Mouse (Mus musculus): ENCODE results near the gene Rasl10a. TPM values are rescaled to one million over a fixed set of nuclear protein-coding genes. Genes with fewer than 3 reads are reported as not detected.

The Rasl10a gene
- polyA plus RNA-seq, 1 experiment from 2014 or later, result 4.6 TPM

GRCm38 (mm10) chr11:5025108-5025507 lies 32.8 kb upstream of the Rasl10a start:
- ATAC-seq (ENCODE audit: low FRiP score, low TSS enrichment), result no peak
- no peak overlapping the region for H3K4me2 ChIP-seq (replicated peaks; ENCODE audit: low read depth, low read length)

GRCm38 (mm10) chr11:5028228-5028627 lies 29.7 kb upstream of the Rasl10a start:
- Histone ChIP-seq H3K36me3 (ENCODE audit: control insufficient read depth, insufficient read depth, low read length) (peaks cover 80% of the 10 kb centered on the region), H3K9me3 (ENCODE audit: control insufficient read depth, low read length) (no peaks in the 10 kb centered on the region), H3K4me2 (replicated peaks; ENCODE audit: low read depth, low read length) (no peak overlapping the region), H3K4me1 (ENCODE audit: control insufficient read depth, insufficient read depth, low read length) (no peaks in the 10 kb centered on the region), H3K27me3 (ENCODE audit: control insufficient read depth, insufficient read depth, low read length) (no peaks in the 10 kb centered on the region), H3K4me3 (ENCODE audit: low read length) (no peak overlapping the region), H3K9ac (ENCODE audit: low read depth, low read length) (no peak overlapping the region), H3K27ac (ENCODE audit: low read depth, low read length) (no peak overlapping the region)
- no peak for ATAC-seq (ENCODE audit: low FRiP score, low TSS enrichment)
- WGBS, result 84% methylated on average over 7 of the region's 7 CpGs

More at GRCm38 (mm10) chr11:5025108-5025507, 32.8 kb upstream of the Rasl10a start:
- H3K4me1 ChIP-seq (ENCODE audit: control insufficient read depth, insufficient read depth, low read length), result no peaks in the 10 kb centered on the region
- H3K4me3 ChIP-seq (ENCODE audit: low read length), result no peak overlapping the region
- WGBS, result 100% methylated on average over 1 of the region's 1 CpGs
- H3K9ac ChIP-seq (ENCODE audit: low read depth, low read length), result no peak overlapping the region
- no peak overlapping the region for H3K27ac ChIP-seq (ENCODE audit: low read depth, low read length)
- peaks cover 66% of the 10 kb centered on the region for H3K36me3 ChIP-seq (ENCODE audit: control insufficient read depth, insufficient read depth, low read length)
- H3K27me3 ChIP-seq (ENCODE audit: control insufficient read depth, insufficient read depth, low read length), result no peaks in the 10 kb centered on the region
- no peaks in the 10 kb centered on the region for H3K9me3 ChIP-seq (ENCODE audit: control insufficient read depth, low read length)

GRCm38 (mm10) chr11:5032706-5033105 lies 25.2 kb upstream of the Rasl10a start:
- ATAC-seq (ENCODE audit: low FRiP score, low TSS enrichment), result no peak
- H3K27me3 ChIP-seq (ENCODE audit: control insufficient read depth, insufficient read depth, low read length), result no peaks in the 10 kb centered on the region
- WGBS, result 95% methylated on average over 10 of the region's 10 CpGs
- no peak overlapping the region for H3K4me2 ChIP-seq (replicated peaks; ENCODE audit: low read depth, low read length)
- H3K4me3 ChIP-seq (ENCODE audit: low read length), result no peak overlapping the region
- no peak overlapping the region for H3K27ac ChIP-seq (ENCODE audit: low read depth, low read length)
- peaks cover 83% of the 10 kb centered on the region for H3K36me3 ChIP-seq (ENCODE audit: control insufficient read depth, insufficient read depth, low read length)
- H3K9ac ChIP-seq (ENCODE audit: low read depth, low read length), result no peak overlapping the region
- H3K4me1 ChIP-seq (ENCODE audit: control insufficient read depth, insufficient read depth, low read length), result no peaks in the 10 kb centered on the region
- no peaks in the 10 kb centered on the region for H3K9me3 ChIP-seq (ENCODE audit: control insufficient read depth, low read length)

- Histone ChIP-seq H3K4me1 (ENCODE audit: control insufficient read depth, insufficient read depth, low read length) (no peaks in the 10 kb centered on the region), H3K9ac (ENCODE audit: low read depth, low read length) (no peak overlapping the region), H3K27ac (ENCODE audit: low read depth, low read length) (no peak overlapping the region), H3K36me3 (ENCODE audit: control insufficient read depth, insufficient read depth, low read length) (peaks cover 83% of the 10 kb centered on the region), H3K4me2 (replicated peaks; ENCODE audit: low read depth, low read length) (no peak overlapping the region), H3K9me3 (ENCODE audit: control insufficient read depth, low read length) (no peaks in the 10 kb centered on the region), H3K27me3 (ENCODE audit: control insufficient read depth, insufficient read depth, low read length) (no peaks in the 10 kb centered on the region), H3K4me3 (ENCODE audit: low read length) (no peak overlapping the region)
- no peak for ATAC-seq (ENCODE audit: low FRiP score, low TSS enrichment)
- 89% methylated on average over 3 of the region's 3 CpGs for WGBS
Observed at GRCm38 (mm10) chr11:5033136-5033535, 24.8 kb upstream of the Rasl10a start.

GRCm38 (mm10) chr11:5035421-5035820 lies 22.5 kb upstream of the Rasl10a start:
- Histone ChIP-seq H3K27me3 (ENCODE audit: control insufficient read depth, insufficient read depth, low read length) (no peaks in the 10 kb centered on the region), H3K36me3 (ENCODE audit: control insufficient read depth, insufficient read depth, low read length) (peaks cover 81% of the 10 kb centered on the region), H3K27ac (ENCODE audit: low read depth, low read length) (no peak overlapping the region), H3K4me2 (replicated peaks; ENCODE audit: low read depth, low read length) (no peak overlapping the region), H3K9ac (ENCODE audit: low read depth, low read length) (no peak overlapping the region), H3K4me1 (ENCODE audit: control insufficient read depth, insufficient read depth, low read length) (no peaks in the 10 kb centered on the region), H3K9me3 (ENCODE audit: control insufficient read depth, low read length) (no peaks in the 10 kb centered on the region), H3K4me3 (ENCODE audit: low read length) (no peak overlapping the region)
- WGBS, result 92% methylated on average over 4 of the region's 4 CpGs
- ATAC-seq (ENCODE audit: low FRiP score, low TSS enrichment), result no peak

- Histone ChIP-seq H3K9me3 (ENCODE audit: control insufficient read depth, low read length) (no peaks in the 10 kb centered on the region), H3K4me1 (ENCODE audit: control insufficient read depth, insufficient read depth, low read length) (no peaks in the 10 kb centered on the region), H3K27ac (ENCODE audit: low read depth, low read length) (no peak overlapping the region), H3K4me2 (replicated peaks; ENCODE audit: low read depth, low read length) (no peak overlapping the region), H3K36me3 (ENCODE audit: control insufficient read depth, insufficient read depth, low read length) (peaks cover 77% of the 10 kb centered on the region), H3K27me3 (ENCODE audit: control insufficient read depth, insufficient read depth, low read length) (no peaks in the 10 kb centered on the region), H3K4me3 (ENCODE audit: low read length) (no peak overlapping the region), H3K9ac (ENCODE audit: low read depth, low read length) (no peak overlapping the region)
- no peak for ATAC-seq (ENCODE audit: low FRiP score, low TSS enrichment)
- 89% methylated on average over 8 of the region's 8 CpGs for WGBS
Observed at GRCm38 (mm10) chr11:5037146-5037854, 20.6 kb upstream of the Rasl10a start.

GRCm38 (mm10) chr11:5040585-5040984 lies 17.3 kb upstream of the Rasl10a start:
- no peaks in the 10 kb centered on the region for H3K4me1 ChIP-seq (ENCODE audit: control insufficient read depth, insufficient read depth, low read length)
- no peak overlapping the region for H3K4me3 ChIP-seq (ENCODE audit: low read length)
- no peak overlapping the region; the same call in 1 of the 2 replicates for H3K27ac ChIP-seq (ENCODE audit: low read depth, low read length)
- no peak overlapping the region for H3K4me2 ChIP-seq (replicated peaks; ENCODE audit: low read depth, low read length)
- ATAC-seq (ENCODE audit: low FRiP score, low TSS enrichment), result no peak
- peaks cover 50% of the 10 kb centered on the region for H3K36me3 ChIP-seq (ENCODE audit: control insufficient read depth, insufficient read depth, low read length)
- H3K9me3 ChIP-seq (ENCODE audit: control insufficient read depth, low read length), result no peaks in the 10 kb centered on the region
- 93% methylated on average over 5 of the region's 5 CpGs for WGBS
- H3K9ac ChIP-seq (ENCODE audit: low read depth, low read length), result no peak overlapping the region
- H3K27me3 ChIP-seq (ENCODE audit: control insufficient read depth, insufficient read depth, low read length), result no peaks in the 10 kb centered on the region

GRCm38 (mm10) chr11:5041144-5041780 lies 16.7 kb upstream of the Rasl10a start:
- 56% methylated on average over 18 of the region's 18 CpGs for WGBS
- Histone ChIP-seq H3K9ac (ENCODE audit: low read depth, low read length) (no peak overlapping the region), H3K27ac (ENCODE audit: low read depth, low read length) (no peak overlapping the region; the same call in 1 of the 2 replicates), H3K9me3 (ENCODE audit: control insufficient read depth, low read length) (no peaks in the 10 kb centered on the region), H3K4me3 (ENCODE audit: low read length) (no peak overlapping the region), H3K27me3 (ENCODE audit: control insufficient read depth, insufficient read depth, low read length) (no peaks in the 10 kb centered on the region), H3K4me1 (ENCODE audit: control insufficient read depth, insufficient read depth, low read length) (no peaks in the 10 kb centered on the region), H3K36me3 (ENCODE audit: control insufficient read depth, insufficient read depth, low read length) (peaks cover 44% of the 10 kb centered on the region), H3K4me2 (replicated peaks; ENCODE audit: low read depth, low read length) (no peak overlapping the region)
- no peak for ATAC-seq (ENCODE audit: low FRiP score, low TSS enrichment)

GRCm38 (mm10) chr11:5042645-5043381 lies 15.1 kb upstream of the Rasl10a start:
- Histone ChIP-seq H3K36me3 (ENCODE audit: control insufficient read depth, insufficient read depth, low read length) (peaks cover 30% of the 10 kb centered on the region), H3K27ac (ENCODE audit: low read depth, low read length) (no peak overlapping the region), H3K9ac (ENCODE audit: low read depth, low read length) (no peak overlapping the region), H3K4me1 (ENCODE audit: control insufficient read depth, insufficient read depth, low read length) (no peaks in the 10 kb centered on the region), H3K4me2 (replicated peaks; ENCODE audit: low read depth, low read length) (no peak overlapping the region), H3K9me3 (ENCODE audit: control insufficient read depth, low read length) (no peaks in the 10 kb centered on the region), H3K27me3 (ENCODE audit: control insufficient read depth, insufficient read depth, low read length) (no peaks in the 10 kb centered on the region), H3K4me3 (ENCODE audit: low read length) (no peak overlapping the region)
- ATAC-seq (ENCODE audit: low FRiP score, low TSS enrichment), result no peak
- WGBS, result 90% methylated on average over 8 of the region's 8 CpGs
